Mouse (Mus musculus): Measurements from ENCODE around the gene Ppp4r2.
"Not testable (repeated sequence)": the region's sequence is repeated elsewhere in the genome, so short reads cannot be mapped to it uniquely, and the experiment has no call there.

The Ppp4r2 gene

DNA sequence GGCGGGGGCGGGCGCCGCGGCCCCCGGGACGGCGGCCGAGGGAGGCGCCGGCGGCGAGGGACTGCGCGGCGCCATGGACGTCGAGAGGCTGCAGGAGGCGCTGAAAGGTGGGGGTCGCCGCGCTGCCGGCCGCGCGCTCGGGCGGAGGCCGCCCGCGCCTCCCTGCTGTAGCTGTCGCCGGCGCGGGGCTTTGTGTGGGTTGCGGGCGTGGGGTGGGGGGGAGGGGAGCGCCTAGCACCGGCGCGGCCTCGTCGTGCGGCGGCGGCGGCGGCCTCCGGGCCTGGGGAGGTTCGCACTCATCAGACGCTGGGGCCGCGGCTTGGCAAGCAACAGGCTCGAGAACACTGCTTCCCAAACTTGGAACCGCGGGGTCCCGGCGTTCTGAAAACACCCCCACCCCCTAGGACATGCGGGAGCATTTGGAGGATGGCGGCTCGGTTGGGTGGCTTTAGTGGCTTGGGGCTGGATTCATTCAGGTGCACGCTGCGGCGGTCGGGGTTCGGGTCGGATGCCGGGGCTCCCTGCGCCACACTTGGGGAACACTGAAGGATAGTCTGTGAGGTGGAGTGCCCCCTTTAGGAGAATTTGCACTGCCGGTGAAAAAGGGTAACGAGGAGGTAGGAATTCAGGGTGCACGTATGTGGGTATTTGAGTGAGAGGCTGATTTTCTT, 524 bp downstream of the Ppp4r2 start:
- DNase-seq, result peak; percentile 81

DNA sequence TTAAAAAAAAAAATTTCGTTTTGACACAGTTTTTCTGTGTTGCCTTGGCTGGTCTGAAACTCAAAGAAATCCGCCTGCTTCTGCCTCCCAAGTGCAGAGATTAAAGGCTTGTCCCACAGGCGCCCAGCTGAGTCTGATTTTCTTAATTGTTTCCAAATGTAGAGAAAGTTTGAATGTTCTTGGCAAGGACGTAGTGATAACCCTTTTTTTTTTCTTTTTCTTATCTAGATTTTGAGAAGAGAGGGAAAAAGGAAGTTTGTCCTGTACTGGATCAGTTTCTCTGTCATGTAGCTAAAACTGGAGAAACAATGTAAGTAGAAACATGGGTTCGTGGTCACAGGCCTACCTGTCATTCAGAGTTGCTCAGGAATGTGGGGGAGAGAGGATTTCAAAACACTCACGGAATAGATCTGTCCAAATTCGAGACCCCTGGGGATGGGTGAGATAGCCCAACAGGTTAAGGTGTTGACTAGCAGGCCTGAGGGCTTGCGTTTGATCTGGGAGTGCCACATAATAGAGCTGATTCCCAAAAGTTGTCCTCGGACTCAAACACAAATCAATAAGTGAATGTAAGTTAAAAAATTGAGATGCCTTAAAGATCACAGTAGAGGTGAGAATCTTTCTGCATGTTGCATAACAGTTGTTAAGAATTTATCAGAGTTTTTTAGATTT, 1.2 kb downstream of the Ppp4r2 start:
- DNase-seq, result no peak

DNA sequence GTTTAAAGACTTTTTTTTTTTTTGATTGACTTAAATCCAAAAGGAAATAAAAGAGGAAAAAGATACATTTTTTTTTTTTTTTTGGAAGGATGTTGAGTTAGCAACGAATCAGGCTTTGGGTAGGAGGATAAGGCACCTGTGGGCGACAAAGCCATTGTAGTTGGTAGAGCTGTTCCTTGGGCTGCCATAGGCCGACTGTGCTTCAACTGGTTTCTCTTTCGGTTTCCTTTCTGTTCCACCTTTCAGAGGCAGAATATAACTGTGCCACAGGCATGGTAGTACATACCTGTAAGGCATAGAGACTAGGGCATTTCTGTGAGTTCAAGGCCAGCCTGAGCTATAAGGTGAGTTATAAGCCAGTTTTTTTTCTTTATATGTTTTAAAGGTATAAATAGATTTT, 11.6 kb downstream of the Ppp4r2 start:
- no peak for DNase-seq

DNA sequence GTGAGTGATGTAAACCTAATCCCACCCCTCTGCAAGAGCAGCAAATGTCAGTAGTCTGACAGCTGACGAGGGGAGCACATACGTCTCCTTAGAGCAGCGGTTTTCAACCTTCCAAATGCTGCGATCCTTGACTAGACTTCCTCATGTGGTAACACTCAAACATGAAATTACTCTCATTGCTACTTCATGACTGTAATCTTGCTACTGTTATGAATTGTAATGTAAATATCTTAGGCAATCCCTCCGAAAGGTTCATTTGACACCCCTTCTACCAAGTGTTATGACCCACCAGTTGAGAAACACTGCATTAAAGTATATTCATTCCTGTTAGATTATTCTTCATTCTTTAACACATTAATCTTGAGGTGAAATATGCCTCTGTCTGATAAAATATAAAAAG, 13.8 kb downstream of the Ppp4r2 start:
- no peak for DNase-seq

DNA sequence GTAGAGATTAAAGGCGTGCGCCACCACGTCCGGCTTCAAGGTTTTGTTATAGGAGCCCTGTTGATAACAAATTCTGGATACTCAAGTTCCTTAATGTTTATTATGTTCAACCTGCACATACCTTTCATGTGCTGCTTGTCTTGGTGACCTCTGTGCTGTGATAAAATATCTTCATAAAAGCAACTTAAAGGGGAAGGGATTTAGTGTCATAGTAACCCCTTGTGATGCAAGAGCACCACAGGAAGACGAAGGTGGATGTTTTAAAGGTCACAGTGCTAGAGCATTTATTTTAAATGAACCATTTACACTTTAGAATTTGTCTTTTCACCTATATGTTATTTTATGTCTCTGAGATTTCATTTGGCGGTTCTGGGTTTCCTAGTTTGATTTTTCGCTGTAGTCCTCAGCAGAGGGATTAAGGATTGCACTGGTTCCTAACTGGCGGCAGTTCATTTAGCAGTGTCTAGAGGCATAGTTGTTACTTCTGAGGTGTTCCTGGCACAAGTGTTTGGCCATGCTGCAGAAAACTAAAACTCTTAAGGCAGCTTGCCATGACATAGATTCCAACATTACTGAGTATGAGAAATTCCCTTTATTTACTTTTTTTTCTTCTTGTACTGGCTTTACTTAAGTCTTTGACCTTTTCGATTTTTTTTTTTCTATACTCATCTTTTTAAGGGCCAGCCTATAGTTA, 15.4 kb downstream of the Ppp4r2 start:
- no peak for DNase-seq

DNA sequence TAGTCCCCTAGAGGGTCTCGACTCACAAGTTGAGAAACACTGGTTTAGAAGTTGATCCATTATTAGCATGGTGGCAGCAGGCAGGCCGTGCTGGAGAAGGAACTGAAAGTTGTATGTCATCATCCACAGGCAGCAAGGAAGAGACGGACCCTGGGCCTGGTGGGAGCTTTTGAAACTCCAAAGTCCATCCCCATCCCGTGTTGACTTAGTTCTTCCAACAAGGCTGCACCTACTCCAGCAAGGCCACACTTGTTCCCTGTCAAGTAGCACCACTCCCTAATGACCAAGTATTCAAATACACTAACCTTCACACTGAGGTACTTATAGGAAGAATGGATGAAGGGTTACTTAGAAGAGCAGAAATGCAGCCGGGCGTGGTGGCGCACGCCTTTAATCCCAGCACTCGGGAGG, 17.3 kb downstream of the Ppp4r2 start:
- DNase-seq, result no peak

DNA sequence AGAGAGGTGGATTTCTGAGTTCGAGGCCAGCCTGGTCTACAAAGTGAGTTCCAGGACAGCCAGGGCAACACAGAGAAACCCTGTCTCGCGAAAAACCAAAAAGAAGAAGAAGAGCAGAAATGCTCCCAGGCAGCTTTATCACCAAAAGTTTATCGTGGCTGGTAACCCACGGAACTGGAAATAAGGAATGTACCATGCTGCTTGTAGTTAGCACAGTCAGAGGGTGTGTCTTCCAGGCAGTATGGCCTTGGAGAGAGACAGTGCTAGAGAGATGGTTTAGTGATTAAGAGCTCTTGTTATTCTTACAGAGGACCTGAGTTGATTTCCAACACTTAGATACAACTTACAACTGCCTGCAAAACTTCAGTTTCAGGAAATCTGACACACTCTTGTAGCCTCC, 17.7 kb downstream of the Ppp4r2 start:
- DNase-seq, result no peak

DNA sequence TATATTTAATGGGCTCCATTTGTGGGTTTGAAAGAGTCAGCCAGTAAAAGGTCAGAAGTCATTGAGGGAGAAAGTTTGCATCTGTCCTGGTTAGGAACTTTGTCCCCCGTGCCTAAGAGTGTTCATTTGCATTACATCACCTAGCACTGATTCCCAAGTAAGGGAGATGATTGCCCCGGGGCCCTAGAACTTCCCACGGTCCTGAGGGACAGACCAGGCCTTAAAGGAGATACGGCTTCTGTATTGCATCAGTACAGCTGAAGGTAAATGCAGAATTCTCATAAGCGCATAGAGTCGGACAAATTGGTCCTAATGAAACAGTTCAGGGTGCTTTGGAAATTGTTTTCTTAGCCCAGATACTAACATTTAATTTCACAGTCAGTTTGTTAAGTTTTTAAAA, 31.9 kb downstream of the Ppp4r2 start:
- DNase-seq, result no peak

DNA sequence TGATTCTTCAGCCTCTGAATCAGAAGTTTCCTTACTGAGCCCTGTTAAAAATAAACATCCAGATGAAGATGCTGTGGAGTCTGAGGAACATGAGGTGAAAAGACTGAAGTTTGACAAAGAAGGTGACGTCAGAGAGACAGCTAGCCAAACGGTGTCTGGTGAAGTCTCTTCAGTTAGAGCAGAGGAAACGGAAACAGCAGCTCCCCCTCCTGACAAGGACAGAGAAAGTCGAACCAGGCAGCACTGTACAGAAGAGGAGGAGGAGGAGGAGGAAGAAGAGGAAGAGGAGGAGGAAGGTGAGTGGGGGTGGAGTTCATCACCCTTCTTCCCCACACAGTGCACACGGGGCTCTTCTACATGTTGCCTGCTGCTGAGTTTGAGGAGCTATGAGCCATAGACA, 32.4 kb downstream of the Ppp4r2 start:
- DNase-seq, result not testable (repeated sequence)

DNA sequence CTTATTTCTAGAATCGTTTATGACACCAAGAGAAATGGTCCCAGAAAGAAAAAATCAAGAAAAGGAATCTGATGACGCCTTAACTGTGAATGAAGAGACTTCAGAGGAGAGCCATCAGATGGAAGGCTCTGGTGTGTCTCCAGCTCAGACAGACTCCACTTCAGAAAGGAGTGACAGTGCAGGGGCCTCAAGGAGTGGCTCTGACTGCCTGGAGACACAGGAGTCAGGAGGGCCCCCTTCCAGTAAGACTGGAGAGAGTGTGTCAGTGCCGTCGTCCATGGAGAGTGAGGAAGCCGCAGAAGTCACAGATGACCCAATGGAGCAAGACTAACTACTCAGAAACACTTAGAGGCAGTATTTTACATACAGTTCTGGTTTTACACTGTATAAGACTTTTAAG, 32.8 kb downstream of the Ppp4r2 start:
- not testable (repeated sequence) for DNase-seq

DNA sequence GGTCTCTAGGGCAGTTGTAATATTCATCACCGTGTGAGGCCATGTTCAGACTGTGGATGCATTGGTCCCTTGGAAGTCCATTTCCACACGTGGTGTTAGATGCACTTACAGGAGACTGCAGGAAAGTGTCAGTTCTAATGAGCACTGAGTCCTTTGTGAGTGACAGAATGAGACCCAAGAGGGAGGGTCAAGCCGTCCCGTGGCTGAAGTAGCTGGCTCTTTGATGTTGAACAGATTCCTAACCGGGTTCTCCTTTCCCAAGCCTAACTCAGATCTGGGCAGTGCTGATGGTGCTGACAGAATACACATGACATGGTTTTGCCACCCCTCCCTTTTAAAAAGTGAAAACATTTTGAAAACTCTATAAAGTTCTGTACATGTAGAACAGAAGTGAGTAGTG, 35.4 kb downstream of the Ppp4r2 start:
- no peak for DNase-seq

DNA sequence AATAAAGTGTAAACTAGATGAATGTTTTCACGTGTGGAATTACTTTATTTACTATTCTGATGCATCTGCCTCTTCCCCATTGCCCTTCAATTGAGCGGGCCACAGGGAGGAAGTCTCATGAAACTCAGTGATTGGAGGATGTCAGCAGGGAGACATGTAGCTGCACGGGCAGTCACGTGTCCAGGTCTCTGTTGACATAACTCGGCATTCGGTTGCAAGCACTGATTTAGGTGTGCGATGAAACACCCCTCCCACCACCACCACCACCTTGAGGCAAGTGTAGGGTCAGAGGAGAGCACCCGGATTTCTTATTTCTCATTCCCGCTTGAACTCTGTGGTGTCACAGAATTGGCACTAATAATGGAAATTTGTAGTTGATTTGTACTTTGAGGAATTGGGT, 36.5 kb downstream of the Ppp4r2 start:
- DNase-seq, result no peak

DNA sequence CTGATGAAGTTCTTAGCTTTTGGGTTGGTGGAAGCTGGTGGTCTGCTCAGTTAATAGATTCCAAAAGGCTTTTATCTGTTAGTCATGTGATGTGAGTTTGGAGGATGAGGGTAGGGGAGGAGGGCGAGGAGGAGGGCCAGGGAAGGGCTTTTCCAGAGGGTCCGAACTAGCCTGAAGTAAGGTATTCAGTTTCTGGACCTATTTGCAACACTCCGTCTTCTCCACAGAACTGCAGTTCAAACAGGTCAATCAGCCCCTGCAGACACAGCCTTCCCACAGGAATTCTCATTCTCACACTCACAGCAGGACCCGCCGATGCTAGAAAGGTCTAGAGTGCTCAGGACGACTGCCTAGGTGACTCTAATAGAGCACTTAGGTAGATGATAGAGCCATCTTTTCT, 39.8 kb downstream of the Ppp4r2 start:
- DNase-seq, result no peak

DNA sequence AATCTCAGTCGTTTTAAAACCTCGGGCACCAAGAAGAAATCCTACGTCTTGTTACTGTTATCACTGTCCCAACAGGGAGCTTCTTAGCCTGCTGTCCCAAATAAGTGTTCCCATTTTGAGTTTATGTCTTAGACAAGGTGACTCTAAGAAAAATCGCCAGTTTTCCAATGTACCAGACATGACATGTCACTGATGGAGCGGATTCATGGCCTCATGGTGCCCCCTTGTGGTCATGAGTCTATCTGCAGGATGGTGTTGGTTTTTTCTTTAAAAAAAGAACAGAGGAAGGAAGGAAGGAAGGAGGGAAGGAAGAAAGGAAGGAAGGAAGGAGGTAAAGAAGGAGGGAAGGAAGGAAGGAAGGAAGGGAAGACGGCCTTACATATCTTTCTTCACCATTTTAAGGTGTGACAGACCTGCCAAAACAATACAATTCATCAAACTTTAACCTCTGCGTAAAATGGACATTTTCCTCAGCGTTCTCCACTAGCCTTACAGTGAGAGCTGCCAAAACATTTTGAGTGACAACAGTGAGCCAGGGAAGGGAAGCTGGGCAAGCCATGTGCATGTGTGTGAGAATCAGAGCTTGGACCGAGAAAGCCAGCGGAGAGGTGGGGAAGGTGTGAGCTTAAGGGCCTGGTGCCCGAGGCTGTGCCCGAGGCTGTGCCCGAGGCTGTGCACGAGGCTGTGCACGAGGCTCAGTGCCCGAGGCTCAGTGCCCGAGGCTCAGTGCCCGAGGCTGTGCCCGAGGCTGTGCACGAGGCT, 42.6 kb downstream of the Ppp4r2 start:
- DNase-seq, result peak; percentile 86

DNA sequence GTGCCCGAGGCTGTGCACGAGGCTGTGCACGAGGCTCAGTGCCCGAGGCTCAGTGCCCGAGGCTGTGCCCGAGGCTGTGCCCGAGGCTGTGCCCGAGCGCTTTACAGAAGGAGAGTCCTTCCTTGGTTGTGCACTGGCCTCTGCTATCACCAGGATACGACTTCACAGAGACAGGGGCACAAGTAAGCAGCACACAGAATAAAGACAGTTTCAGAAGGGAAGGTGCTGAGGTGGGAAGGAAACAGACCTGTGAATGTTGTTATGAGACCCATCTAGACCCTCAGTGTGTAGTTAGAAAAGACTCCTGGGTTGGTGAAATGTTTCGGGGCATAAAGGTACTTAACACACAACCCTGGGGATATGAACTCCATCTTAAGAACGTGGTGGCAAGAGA, 43.2 kb downstream of the Ppp4r2 start:
- DNase-seq, result no peak

DNA sequence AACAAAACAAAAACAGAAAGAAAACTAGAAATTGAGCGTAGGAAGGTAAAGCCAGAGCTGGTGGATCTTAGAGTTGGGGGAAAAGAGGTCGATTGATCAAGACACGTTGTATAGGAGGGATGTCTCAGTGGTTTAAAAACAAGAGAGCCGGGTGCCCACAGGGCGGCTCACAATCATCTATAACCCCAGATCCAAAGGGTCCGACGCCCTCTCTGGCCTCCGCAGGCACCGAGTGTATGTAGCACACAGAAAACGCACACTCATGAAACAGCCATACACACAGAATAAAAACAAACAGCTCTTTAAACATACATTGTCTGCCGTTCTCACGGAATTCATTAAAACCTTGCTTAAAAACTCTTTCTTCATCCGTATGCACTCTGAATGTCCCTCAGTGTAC, 45.1 kb downstream of the Ppp4r2 start:
- no peak for DNase-seq

DNA sequence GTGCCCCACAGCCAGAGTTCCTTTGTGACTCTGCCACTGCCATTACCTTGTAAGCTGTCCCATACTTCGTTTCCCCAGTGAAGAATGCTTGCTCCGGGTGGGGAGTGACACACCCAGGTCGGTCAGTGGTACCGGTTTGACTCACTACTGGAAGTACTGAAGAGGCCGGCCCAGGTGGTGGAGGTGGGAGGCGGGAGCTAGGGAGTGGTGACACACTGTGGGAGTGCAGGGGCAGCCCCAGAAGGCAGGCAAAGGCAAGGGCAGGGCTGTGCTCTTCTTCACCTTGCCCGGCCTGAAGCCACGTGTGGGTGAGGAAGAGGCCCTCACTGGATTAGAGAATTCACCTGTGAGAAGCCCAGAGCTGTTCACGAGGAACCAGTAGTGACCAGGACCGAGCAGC, 46.2 kb downstream of the Ppp4r2 start:
- DNase-seq, result no peak

DNA sequence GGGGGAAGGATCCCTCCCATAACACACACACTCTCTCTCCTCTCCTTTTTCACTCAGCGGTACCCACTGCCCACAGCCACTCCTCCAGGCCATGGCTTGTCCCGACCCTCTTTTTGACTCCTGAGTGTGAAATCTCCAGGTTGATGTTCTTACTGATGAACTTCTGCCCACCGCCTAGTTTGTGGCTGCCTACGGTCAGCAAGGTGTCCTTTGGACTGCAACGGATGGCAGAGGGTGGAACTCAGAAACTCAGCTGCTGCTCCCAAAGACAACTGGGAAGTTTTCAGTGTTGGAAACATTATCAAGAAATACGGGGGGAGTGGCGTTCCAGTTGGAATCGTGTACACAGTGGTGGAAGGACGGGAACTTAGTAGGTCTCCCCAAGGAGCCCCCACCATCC, 48.2 kb downstream of the Ppp4r2 start:
- no peak for DNase-seq

DNA sequence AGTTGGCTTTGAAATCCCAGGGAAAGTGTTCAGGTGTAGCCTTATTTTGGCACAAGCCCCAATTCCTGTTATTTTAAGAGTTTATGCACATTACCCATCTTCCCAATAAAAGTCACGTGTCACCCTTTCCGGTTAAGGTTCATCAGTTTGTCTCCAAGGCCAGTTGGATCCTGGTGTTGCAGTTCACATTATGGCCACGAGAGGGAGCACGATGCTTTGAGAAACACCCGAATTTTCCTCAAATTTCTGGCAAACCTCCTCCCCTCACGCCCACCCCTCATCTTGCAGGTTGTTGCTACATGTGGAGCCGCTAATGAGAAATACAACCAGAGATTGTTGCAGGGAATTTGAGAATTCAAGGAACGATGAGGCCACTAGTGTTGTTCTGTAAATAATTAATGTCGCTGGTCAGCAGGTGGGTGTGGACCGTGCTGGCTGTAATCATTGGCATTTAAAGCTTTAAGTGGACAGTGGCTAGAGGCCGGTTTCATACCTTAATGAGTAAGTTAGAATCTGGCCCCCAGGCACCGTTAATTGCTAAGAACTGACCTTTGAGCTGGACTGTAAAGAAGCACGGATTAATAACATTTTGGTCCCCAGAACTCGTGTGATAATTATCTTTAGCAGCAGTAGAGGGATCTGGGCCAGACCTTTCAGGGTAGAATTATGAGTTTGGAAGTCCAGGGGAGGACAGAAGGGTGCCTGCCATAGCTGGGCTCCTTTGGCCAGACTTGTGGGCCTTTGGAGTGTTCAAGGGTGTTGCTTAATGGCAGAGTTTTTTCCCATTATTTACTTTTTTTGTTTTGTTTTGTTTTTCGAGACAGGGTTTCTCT, 49.2 kb downstream of the Ppp4r2 start:
- DNase-seq, result peak; percentile 88

DNA sequence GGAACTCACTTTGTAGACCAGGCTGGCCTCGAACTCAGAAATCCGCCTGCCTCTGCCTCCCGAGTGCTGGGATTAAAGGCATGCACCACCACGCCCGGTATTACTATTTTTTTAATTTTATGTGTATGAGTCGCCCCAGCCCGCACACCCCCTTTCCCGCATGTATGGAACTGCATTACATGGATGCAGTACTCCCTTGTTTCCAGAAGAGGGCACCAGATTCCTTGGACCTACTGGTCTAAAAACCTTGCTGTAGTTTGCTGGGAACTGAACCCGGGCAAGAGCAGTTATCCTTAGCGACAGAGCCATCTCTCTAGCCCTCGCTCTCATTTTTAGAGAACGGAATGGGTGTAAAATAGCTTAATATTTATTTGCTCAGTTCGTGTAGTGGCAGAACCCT, 49.8 kb downstream of the Ppp4r2 start:
- peak; percentile 39 for DNase-seq

DNA sequence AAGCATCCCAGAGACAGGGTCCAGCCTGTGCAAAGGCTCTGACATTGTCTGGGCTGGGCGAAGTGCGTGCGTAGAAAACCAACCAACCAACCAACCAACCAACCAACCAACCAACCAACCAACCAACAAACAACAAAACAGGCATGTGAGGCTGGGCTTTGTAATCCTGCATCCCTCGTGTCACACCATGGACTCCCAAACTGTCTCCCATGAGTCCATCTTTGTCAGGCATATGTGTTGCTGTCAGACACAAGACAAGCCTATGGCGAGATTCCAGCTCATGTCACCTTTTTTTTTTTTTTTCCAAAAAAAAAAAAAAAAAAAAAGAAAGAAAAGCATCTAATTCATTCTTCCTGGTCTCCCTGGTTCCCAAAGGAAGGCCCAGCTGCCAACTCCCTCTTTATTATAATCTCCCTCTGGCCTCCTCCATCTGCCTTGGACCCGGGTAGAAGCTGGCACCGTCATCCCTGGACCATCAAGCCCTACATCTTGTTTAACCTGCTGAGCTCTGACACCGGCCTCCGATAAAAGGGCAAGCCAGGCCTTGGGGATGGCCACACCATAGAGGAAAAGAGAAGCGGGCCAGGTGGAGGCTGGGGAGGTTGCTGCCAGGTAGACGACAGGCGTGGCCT, 51.3 kb downstream of the Ppp4r2 start:
- DNase-seq, result no peak

DNA sequence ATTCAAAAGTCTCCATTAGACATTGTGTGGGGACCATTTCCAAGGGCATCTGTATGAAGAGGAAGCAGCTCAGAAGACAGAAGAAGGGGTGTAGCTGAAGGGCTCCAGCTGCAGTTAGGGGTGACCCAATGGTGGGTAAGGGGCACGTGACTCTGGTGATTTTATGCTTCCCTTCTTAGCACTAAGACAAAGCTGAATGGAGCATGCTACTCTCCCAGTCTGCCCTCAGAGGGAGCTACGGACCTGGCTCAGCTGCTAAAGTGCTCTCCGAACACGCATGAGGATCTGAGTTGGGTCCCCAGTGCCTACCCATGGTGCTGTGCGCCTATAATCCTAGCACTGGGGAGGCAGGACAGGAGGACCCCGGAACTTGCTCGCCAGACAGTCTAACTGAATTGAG, 52.0 kb downstream of the Ppp4r2 start:
- no peak for DNase-seq
